Mouse (Mus musculus): ENCODE measurements around the gene Rtkn2. TPM values are rescaled to one million over a fixed set of nuclear protein-coding genes. Genes with fewer than 3 reads are reported as not detected.

Rtkn2 gene
- polyA plus RNA-seq, 1 experiment from 2014 or later, result 7.4 TPM

DNA sequence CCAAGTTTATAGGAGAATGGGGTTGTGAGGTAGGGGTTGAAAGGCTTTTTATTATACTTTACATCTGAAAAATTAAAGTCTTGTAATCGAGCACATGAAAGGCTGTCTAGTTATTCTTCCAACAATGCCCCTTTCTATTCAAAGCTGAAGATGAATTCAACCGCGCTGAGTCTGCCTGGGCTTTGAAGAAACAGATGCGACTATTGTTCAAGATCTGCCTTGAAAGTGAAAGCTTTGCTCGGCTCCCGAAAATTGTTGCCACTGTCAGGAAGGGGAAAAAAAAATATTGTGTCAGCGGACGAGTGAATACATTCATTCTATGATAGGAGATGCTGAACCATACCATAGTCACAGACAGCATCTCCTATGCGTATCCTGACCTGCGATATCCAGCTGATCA is 16.9 kb upstream of the Rtkn2 start:
- Histone ChIP-seq H3K36me3 (no peaks in the 10 kb centered on the region), H3K9me3 (replicated peaks) (no peaks in the 10 kb centered on the region), H3K4me3 (no peak overlapping the region), H3K9ac (no peak overlapping the region), H3K27ac (ENCODE audit: poor library complexity, severe bottlenecking) (no peak overlapping the region), H3K4me1 (replicated peaks) (no peaks in the 10 kb centered on the region), H3K27me3 (replicated peaks) (no peaks in the 10 kb centered on the region), H3K4me2 (no peak overlapping the region)
- WGBS, result 69% methylated on average over 10 of the region's 10 CpGs
- ATAC-seq (ENCODE audit: insufficient number of reproducible peaks, low FRiP score), result no peak

DNA sequence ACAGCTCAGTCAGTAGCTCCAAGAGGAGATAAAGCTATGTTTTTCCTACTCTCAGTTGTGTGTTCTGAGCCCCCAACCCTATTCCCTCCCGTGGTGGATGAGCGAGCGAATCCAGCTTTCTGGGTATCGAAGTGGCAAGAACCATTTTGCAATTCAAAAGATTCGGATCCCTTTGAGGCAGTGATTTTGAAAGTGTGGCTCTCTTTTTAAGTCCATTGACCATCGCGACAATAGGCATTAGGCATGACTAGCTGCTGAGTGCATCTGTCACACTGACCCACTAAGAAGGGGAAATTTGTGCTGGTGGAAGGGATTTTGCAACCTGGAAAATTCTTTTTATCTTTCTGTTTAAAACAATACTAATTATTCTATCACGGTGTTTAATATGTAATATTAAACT is 15.3 kb upstream of the Rtkn2 start:
- no peaks in the 10 kb centered on the region for H3K36me3 ChIP-seq
- H3K4me1 ChIP-seq (replicated peaks), result no peaks in the 10 kb centered on the region
- H3K27me3 ChIP-seq (replicated peaks), result no peaks in the 10 kb centered on the region
- WGBS, result 60% methylated on average over 8 of the region's 8 CpGs
- H3K4me3 ChIP-seq, result no peak overlapping the region
- no peak overlapping the region for H3K27ac ChIP-seq (ENCODE audit: poor library complexity, severe bottlenecking)
- no peaks in the 10 kb centered on the region for H3K9me3 ChIP-seq (replicated peaks)
- no peak overlapping the region for H3K4me2 ChIP-seq
- no peak overlapping the region for H3K9ac ChIP-seq
- ATAC-seq (ENCODE audit: insufficient number of reproducible peaks, low FRiP score), result no peak

DNA sequence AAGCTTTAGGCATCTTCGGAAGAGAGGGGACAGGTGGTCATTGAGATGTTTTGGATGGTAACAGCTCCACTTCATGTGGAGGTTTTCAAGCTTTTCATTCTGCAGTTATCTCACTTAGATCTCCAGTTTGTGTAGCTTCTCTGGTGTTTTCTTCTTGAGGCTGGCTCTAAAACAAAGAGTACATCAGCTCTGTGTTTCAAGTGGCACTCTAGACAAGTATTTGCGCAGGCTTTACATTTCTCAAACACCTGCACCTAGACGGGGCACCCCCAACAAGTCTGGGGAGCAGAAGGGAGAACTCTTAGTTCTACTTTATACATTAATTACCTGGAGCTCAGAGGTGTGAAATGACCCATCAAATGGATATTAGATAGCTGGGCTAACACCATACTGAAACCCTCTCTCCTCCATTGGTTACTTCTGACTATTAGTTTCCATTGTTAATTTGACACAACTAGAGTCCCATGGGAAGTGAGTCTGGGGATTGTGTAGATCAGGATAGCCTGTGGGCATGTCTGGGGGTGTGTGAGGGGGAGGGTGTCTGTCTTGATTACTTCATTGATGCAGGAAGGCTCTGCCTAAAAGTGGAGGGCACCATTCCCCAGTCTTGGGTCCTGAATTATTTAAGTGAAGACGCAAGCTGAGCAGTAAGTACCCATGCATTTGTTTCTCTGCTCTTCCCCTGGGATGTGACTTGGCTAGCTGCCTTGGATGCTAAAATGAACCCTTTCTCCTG is 14.0 kb upstream of the Rtkn2 start:
- Histone ChIP-seq H3K4me1 (replicated peaks) (no peaks in the 10 kb centered on the region), H3K4me2 (no peak overlapping the region), H3K4me3 (no peak overlapping the region), H3K9ac (no peak overlapping the region), H3K27ac (ENCODE audit: poor library complexity, severe bottlenecking) (no peak overlapping the region), H3K27me3 (replicated peaks) (no peaks in the 10 kb centered on the region), H3K36me3 (no peaks in the 10 kb centered on the region), H3K9me3 (replicated peaks) (no peaks in the 10 kb centered on the region)
- no peak for ATAC-seq (ENCODE audit: insufficient number of reproducible peaks, low FRiP score)
- WGBS, result 79% methylated on average over 4 of the region's 4 CpGs

DNA sequence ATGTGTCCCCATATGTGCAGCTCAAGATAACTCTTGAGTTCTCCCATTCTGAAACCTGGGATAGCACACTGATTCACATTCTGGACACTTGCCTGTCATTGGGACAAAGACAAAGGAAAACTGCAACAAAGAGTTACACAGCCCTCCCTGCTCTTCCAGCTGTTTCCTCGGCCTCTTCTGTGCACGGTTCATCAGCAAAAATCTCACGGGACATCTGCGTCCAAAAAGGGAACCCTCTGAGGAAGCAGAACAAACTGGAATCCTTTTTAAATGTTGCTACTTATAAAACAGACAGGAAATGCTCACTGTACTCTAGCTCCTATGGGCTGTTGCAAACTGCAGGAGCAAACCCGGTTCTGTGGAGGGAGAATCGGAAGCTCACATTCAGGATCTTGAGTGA is 13.3 kb upstream of the Rtkn2 start:
- 63% methylated on average over 6 of the region's 6 CpGs for WGBS
- no peak overlapping the region for H3K27ac ChIP-seq (ENCODE audit: poor library complexity, severe bottlenecking)
- no peaks in the 10 kb centered on the region for H3K27me3 ChIP-seq (replicated peaks)
- H3K4me3 ChIP-seq, result no peak overlapping the region
- no peak overlapping the region; the same call in 1 of the 2 replicates for H3K4me2 ChIP-seq
- H3K9ac ChIP-seq, result no peak overlapping the region
- no peaks in the 10 kb centered on the region for H3K36me3 ChIP-seq
- H3K9me3 ChIP-seq (replicated peaks), result no peaks in the 10 kb centered on the region
- no peaks in the 10 kb centered on the region for H3K4me1 ChIP-seq (replicated peaks)
- ATAC-seq (ENCODE audit: insufficient number of reproducible peaks, low FRiP score), result no peak

DNA sequence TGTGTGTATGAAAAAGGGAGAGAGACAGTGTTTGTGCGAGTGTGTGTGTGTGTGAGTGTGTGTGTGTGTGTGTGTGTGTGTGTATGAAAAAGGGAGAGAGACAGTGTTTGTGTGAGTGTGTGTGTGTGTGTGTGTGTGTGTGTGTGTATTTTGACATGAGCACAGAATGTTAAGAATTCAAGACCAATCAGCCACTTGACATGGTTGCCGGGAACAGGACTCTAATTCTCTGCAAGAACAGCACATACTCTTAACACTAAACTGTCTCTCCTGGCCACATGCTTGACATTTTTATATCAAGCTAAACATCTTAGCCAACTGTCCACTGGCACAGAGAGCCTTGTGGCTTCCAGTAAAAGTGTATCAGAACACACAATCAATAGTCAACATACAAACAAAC is 12.4 kb upstream of the Rtkn2 start:
- Histone ChIP-seq H3K9me3 (replicated peaks) (no peaks in the 10 kb centered on the region), H3K4me1 (replicated peaks) (no peaks in the 10 kb centered on the region), H3K27ac (ENCODE audit: poor library complexity, severe bottlenecking) (no peak overlapping the region), H3K27me3 (replicated peaks) (no peaks in the 10 kb centered on the region), H3K4me3 (no peak overlapping the region), H3K4me2 (no peak overlapping the region), H3K36me3 (no peaks in the 10 kb centered on the region), H3K9ac (no peak overlapping the region)
- ATAC-seq (ENCODE audit: insufficient number of reproducible peaks, low FRiP score), result no peak
- 65% methylated on average over 2 of the region's 2 CpGs for WGBS

DNA sequence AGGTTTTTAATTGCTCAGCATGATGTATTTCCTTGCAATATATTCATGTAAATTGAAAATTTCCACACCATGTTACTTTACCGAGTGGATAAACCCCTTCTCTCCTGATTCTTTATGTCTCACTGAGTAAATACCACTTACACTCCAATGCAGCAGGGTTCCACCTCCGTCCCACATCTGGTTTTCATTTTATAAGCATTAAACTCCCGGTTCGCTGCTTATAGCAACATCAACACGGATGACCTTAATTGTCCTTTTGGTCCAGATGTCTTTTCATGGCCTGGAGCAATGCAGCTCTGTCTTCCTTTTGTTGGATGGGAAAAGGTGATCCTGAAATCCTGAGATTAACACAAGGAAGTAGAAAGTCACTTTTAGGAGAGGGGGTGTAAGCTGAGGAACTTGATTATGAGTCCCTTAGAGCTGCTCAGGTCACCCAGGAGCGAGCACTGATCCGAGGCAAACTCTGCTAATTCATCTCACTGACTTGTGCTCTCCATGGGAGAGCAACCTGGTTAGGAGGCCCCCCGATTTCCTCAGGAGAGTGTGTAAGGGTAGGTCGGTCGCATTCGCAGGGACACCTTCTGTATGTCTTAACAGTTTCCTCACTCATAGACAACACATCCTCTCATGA is 8.1 kb upstream of the Rtkn2 start:
- no peak overlapping the region for H3K4me3 ChIP-seq
- H3K4me1 ChIP-seq (replicated peaks), result no peaks in the 10 kb centered on the region
- H3K9me3 ChIP-seq (replicated peaks), result no peaks in the 10 kb centered on the region
- H3K27ac ChIP-seq (ENCODE audit: poor library complexity, severe bottlenecking), result no peak overlapping the region
- no peaks in the 10 kb centered on the region for H3K36me3 ChIP-seq
- H3K9ac ChIP-seq, result no peak overlapping the region
- no peak overlapping the region for H3K4me2 ChIP-seq
- H3K27me3 ChIP-seq (replicated peaks), result no peaks in the 10 kb centered on the region
- ATAC-seq (ENCODE audit: insufficient number of reproducible peaks, low FRiP score), result no peak
- WGBS, result 72% methylated on average over 11 of the region's 11 CpGs

DNA sequence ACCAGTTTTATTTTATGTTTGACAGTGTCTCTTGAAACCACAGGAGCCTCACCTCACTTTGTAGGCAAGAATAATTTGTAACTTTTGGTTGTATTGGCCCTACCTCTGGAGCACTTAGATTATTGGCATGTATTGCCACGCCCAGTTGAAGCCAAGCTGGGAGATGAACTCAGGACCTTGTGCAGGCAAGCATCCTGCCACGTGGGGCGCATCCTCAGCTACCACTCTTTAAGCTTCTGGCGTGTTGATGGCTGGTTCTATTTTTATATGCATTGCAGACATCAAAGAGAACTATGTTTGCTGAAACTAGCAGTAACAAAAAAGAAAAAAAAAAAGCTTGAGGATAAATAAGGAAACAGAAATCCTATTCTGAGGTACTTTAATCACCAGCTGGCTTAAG is 2.1 kb upstream of the Rtkn2 start:
- Histone ChIP-seq H3K4me3 (no peak overlapping the region), H3K4me2 (no peak overlapping the region), H3K4me1 (replicated peaks) (0 out of 2 replicates have a peak, but pooled peaks cover 3% of the 10 kb centered on the region), H3K27ac (ENCODE audit: poor library complexity, severe bottlenecking) (no peak overlapping the region), H3K9ac (no peak overlapping the region), H3K9me3 (replicated peaks) (no peaks in the 10 kb centered on the region), H3K27me3 (replicated peaks) (no peaks in the 10 kb centered on the region), H3K36me3 (no peaks in the 10 kb centered on the region)
- ATAC-seq (ENCODE audit: insufficient number of reproducible peaks, low FRiP score), result no peak
- 47% methylated on average over 4 of the region's 4 CpGs for WGBS

DNA sequence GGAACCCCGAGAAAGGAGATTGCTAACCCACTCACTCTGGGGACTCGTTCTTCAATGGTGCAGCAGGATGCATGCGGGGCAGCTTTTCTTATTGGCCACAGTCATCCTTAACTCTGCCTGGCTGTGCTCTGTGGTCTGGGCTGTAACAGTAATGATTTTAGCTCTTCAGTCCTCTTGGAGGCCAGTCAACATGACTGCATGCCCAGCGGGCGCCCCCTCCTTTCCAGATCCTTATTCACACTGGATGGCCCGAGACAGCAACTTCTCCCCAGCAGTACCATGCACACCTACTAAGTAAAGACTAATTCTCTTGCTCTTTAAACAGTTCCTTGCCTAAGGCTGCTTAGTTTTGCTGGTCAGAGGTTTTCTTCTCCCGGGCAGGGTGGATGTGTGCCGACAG is 4.4 kb downstream of the Rtkn2 start:
- WGBS, result 91% methylated on average over 8 of the region's 8 CpGs
- 0 out of 2 replicates have a peak, but pooled peaks cover 3% of the 10 kb centered on the region for H3K4me1 ChIP-seq (replicated peaks)
- no peak for ATAC-seq (ENCODE audit: insufficient number of reproducible peaks, low FRiP score)
- H3K36me3 ChIP-seq, result peaks cover 4% of the 10 kb centered on the region; the same call in 1 of the 2 replicates
- H3K4me3 ChIP-seq, result no peak overlapping the region
- H3K27me3 ChIP-seq (replicated peaks), result no peaks in the 10 kb centered on the region
- no peak overlapping the region for H3K4me2 ChIP-seq
- no peaks in the 10 kb centered on the region for H3K9me3 ChIP-seq (replicated peaks)
- no peak overlapping the region for H3K9ac ChIP-seq
- H3K27ac ChIP-seq (ENCODE audit: poor library complexity, severe bottlenecking), result no peak overlapping the region

DNA sequence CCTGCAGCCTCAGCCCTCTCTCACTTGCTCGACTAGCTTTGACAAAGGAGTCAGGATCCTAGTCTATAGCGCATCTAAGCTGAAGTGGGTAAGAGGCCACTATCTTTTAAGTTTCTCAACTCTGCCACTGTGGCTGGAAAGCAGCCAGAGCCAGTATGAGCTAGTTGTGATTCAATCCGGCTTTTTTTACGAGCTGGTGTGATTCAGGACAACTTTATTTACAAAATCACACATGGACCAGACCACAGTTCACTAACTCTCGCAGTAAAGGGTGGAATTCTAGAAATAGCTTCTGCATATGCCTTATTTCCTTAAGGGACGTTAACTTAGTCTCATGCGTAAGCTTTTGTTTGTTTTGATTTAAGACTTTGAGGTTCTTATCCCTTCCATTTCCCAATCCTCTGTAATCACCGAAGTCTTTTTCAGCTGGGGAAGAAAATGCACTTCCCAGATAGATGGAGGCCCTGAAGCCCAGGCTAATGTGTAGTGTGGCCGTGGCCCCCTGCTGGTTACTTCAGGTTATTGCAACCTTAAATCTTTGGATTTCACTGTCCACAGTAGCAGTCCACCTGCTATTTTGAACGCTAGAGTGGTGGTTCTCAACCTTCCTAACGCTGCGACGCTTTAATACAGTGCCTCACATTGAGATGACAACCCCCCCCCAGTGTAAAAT is 5.0 kb downstream of the Rtkn2 start:
- no peaks in the 10 kb centered on the region for H3K9me3 ChIP-seq (replicated peaks)
- 0 out of 2 replicates have a peak, but pooled peaks cover 3% of the 10 kb centered on the region for H3K4me1 ChIP-seq (replicated peaks)
- H3K4me2 ChIP-seq, result no peak overlapping the region
- no peak overlapping the region for H3K27ac ChIP-seq (ENCODE audit: poor library complexity, severe bottlenecking)
- H3K4me3 ChIP-seq, result no peak overlapping the region
- no peak overlapping the region for H3K9ac ChIP-seq
- WGBS, result 38% methylated on average over 13 of the region's 13 CpGs
- ATAC-seq (ENCODE audit: insufficient number of reproducible peaks, low FRiP score), result peak; percentile 51; the same call in 1 of the 2 replicates
- H3K36me3 ChIP-seq, result peaks cover 4% of the 10 kb centered on the region; the same call in 1 of the 2 replicates
- no peaks in the 10 kb centered on the region for H3K27me3 ChIP-seq (replicated peaks)

DNA sequence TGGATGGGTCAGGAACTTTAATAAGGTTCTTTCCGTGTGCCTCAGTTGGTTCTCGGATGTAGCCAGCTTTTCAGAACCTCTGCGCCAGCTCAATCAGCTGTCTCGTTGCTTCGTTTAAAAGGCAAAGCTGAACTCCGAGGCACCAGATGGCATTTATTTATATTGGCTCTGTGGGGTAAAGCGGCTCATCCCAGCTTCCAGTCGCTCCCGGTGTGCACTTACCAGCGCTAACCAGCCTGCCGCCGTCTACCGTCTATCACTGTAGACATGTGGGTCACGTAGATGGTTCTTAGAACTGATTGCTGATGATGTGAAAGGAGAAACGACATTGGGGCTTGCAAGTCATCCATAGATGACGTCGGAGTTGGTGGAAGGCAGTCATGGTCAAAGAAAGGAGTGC is 5.7 kb downstream of the Rtkn2 start:
- 87% methylated on average over 17 of the region's 17 CpGs for WGBS
- no peaks in the 10 kb centered on the region for H3K9me3 ChIP-seq (replicated peaks)

DNA sequence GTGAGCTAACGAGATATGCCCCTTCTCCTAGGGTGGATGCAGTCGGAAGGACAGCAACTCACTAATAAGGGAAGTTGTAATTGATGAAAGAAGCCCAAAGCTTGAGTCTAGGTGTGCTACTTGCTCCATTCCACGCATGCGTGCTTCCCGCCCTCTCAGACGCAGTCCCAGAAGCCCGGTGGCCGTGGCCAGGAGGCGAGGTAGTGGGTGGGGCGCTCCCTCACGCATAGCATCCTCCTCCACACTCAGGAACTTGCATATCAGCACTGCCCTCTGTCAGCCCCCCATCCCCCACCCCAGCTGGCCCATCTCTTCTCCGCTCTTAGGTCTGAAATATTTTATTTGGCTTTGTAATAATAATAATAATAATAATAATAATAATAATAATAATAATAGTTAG is 16.0 kb downstream of the Rtkn2 start:
- Histone ChIP-seq H3K4me1 (replicated peaks) (peaks cover 9% of the 10 kb centered on the region; the same call in 1 of the 2 replicates), H3K27me3 (replicated peaks) (no peaks in the 10 kb centered on the region), H3K4me2 (no peak overlapping the region), H3K9me3 (replicated peaks) (0 out of 2 replicates have a peak, but pooled peaks cover 7% of the 10 kb centered on the region), H3K9ac (no peak overlapping the region), H3K27ac (ENCODE audit: poor library complexity, severe bottlenecking) (no peak overlapping the region), H3K36me3 (peaks cover 18% of the 10 kb centered on the region), H3K4me3 (no peak overlapping the region)
- ATAC-seq (ENCODE audit: insufficient number of reproducible peaks, low FRiP score), result no peak; the same call in 1 of the 2 replicates
- WGBS, result 62% methylated on average over 12 of the region's 12 CpGs

More for the DNA sequence above, 5.7 kb downstream of the Rtkn2 start:
- Histone ChIP-seq H3K4me2 (no peak overlapping the region), H3K4me1 (replicated peaks) (0 out of 2 replicates have a peak, but pooled peaks cover 3% of the 10 kb centered on the region), H3K36me3 (peaks cover 4% of the 10 kb centered on the region; the same call in 1 of the 2 replicates), H3K4me3 (no peak overlapping the region), H3K9ac (no peak overlapping the region), H3K27ac (ENCODE audit: poor library complexity, severe bottlenecking) (no peak overlapping the region), H3K27me3 (replicated peaks) (no peaks in the 10 kb centered on the region)
- ATAC-seq (ENCODE audit: insufficient number of reproducible peaks, low FRiP score), result no peak
